Mouse (Mus musculus): ENCODE measurements at regions not wholly inside any gene's neighbourhood (a gene's known extent, or its start where the extent isn't known, plus 50 kb on each side); places are given as distances from the start of the nearest gene placed in this dataset.

DNA sequence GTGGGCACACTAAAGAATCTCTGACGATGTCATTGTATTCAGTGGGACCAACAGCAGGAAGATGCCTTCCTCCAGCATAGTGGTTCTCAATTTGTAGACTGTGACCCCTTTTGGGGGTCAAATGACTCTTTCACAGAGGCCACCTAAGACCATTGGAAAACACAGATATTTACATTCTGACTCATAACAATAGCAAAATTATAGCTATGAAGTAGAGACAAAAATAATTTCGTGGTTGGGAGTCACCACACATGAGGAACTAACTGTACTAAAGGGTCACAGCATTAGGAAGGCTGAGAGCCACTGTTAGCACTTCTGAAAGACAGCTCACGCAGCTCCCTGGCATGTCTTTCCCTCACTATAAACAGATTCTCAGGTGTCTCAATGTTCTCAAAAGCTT lies 129.1 kb downstream of the Tent5c start:
- Histone ChIP-seq H3K9me3 (replicated peaks; ENCODE audit: low read length) (no peaks in the 10 kb centered on the region), H3K4me1 (replicated peaks; ENCODE audit: insufficient read depth, low read length) (0 out of 2 replicates have a peak, but pooled peaks cover under 1% of the 10 kb centered on the region), H3K27ac (no peak overlapping the region), H3K9ac (ENCODE audit: low read depth, low read length) (no peak overlapping the region), H3K36me3 (ENCODE audit: insufficient read depth, low read length) (no peaks in the 10 kb centered on the region), H3K4me2 (ENCODE audit: low read length) (no peak overlapping the region), H3K4me3 (replicated peaks; ENCODE audit: low read depth, low read length) (no peak overlapping the region), H3K27me3 (ENCODE audit: insufficient read depth, low read length) (no peaks in the 10 kb centered on the region)
- 83% methylated on average over 3 of the region's 3 CpGs for WGBS
- no peak for TF ChIP-seq CTCF (IDR thresholded peaks at IDR 0.05; ENCODE audit: low read depth)
- ATAC-seq (replicated peaks; ENCODE audit: low FRiP score, low read depth) (no peak), DNase-seq (ENCODE audit: low spot score) (no peak)

DNA sequence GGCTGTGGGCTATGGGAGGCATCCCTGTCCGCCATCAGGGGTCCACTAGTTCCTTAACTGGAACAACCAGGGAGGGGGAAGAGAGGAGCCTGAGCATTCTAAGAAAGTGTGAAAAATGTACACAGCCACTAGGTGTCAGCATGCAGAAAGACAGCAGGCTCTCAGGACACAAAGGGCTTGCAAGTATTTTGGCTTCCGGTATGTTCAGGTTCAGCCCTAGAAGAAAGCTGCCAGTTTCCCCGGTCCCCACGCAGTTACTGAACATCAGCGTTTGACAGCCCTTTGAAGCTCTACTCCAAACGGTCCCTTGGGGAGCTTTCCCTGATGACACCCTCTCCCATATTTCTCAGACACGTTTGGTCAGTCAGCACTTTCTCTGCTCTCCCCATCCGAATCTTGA lies 130.1 kb downstream of the Tent5c start:
- Histone ChIP-seq H3K4me1 (replicated peaks; ENCODE audit: insufficient read depth, low read length) (no peaks in the 10 kb centered on the region), H3K27ac (no peak overlapping the region), H3K9me3 (replicated peaks; ENCODE audit: low read length) (no peaks in the 10 kb centered on the region), H3K36me3 (ENCODE audit: insufficient read depth, low read length) (no peaks in the 10 kb centered on the region), H3K27me3 (ENCODE audit: insufficient read depth, low read length) (no peaks in the 10 kb centered on the region), H3K4me3 (replicated peaks; ENCODE audit: low read depth, low read length) (no peak overlapping the region), H3K9ac (ENCODE audit: low read depth, low read length) (no peak overlapping the region), H3K4me2 (ENCODE audit: low read length) (peak overlapping the region; percentile 34)
- 9% methylated on average over 8 of the region's 8 CpGs for WGBS
- ATAC-seq (replicated peaks; ENCODE audit: low FRiP score, low read depth): peak; percentile 61; the same call in 1 of the 2 replicates
- DNase-seq (ENCODE audit: low spot score): peak; percentile 92
- peak; percentile 86 for TF ChIP-seq CTCF (IDR thresholded peaks at IDR 0.05; ENCODE audit: low read depth)

DNA sequence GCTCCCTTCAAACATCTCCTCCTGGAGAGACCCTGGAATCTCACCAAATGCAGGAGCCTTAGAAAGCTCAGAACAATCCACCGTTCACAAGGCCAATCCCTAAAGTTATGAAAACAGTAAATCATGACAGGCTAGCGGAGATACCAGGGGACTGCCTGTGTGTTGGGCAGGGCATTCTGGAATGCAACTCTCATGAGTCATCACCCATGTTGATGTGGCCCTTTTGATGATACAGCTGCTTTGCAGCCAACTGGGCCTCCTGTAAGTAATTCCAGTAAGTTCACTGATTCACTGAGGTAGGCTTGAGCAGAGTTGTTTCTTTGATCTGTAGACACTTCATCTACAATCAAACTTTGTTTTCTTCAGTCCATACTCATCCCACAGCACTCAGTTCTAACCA lies 155.6 kb downstream of the Tent5c start:
- H3K27me3 ChIP-seq (ENCODE audit: insufficient read depth, low read length): no peaks in the 10 kb centered on the region
- DNase-seq (ENCODE audit: low spot score): no peak
- no peaks in the 10 kb centered on the region for H3K36me3 ChIP-seq (ENCODE audit: insufficient read depth, low read length)
- no peak overlapping the region for H3K4me2 ChIP-seq (ENCODE audit: low read length)
- ATAC-seq (replicated peaks; ENCODE audit: low FRiP score, low read depth): no peak
- no peak overlapping the region for H3K9ac ChIP-seq (ENCODE audit: low read depth, low read length)
- H3K9me3 ChIP-seq (replicated peaks; ENCODE audit: low read length): no peaks in the 10 kb centered on the region
- no peaks in the 10 kb centered on the region for H3K4me1 ChIP-seq (replicated peaks; ENCODE audit: insufficient read depth, low read length)
- no peak overlapping the region for H3K4me3 ChIP-seq (replicated peaks; ENCODE audit: low read depth, low read length)
- no peak overlapping the region for H3K27ac ChIP-seq
- WGBS: 57% methylated on average over 2 of the region's 2 CpGs
- TF ChIP-seq CTCF (IDR thresholded peaks at IDR 0.05; ENCODE audit: low read depth): no peak

DNA sequence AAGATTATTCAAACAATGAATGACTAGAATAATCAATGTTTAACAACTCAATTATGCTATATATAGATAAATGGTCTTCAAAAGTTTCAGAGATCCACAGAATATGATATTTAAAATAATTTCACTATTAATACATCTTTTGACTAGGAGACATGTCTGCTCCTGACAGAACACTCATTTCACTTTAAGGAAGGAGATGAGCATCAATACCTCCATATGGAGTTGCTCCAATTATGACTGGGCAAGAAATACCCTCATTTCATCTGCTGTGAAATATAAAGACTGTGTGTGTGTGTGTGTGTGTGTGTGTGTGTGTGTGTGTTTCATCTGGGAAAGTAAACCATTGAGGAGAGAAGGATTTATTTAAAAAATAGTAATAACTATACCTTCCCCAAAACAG lies 156.2 kb upstream of the Wdr3 start:
- H3K27me3 ChIP-seq (ENCODE audit: insufficient read depth, low read length): no peaks in the 10 kb centered on the region
- no peak overlapping the region for H3K4me2 ChIP-seq (ENCODE audit: low read length)
- DNase-seq (ENCODE audit: low spot score) (no peak), ATAC-seq (replicated peaks; ENCODE audit: low FRiP score, low read depth) (no peak)
- TF ChIP-seq CTCF (IDR thresholded peaks at IDR 0.05; ENCODE audit: low read depth): no peak
- no peaks in the 10 kb centered on the region for H3K9me3 ChIP-seq (replicated peaks; ENCODE audit: low read length)
- no peak overlapping the region for H3K27ac ChIP-seq
- H3K4me1 ChIP-seq (replicated peaks; ENCODE audit: insufficient read depth, low read length): no peaks in the 10 kb centered on the region
- H3K4me3 ChIP-seq (replicated peaks; ENCODE audit: low read depth, low read length): no peak overlapping the region
- H3K9ac ChIP-seq (ENCODE audit: low read depth, low read length): no peak overlapping the region
- no peaks in the 10 kb centered on the region for H3K36me3 ChIP-seq (ENCODE audit: insufficient read depth, low read length)

DNA sequence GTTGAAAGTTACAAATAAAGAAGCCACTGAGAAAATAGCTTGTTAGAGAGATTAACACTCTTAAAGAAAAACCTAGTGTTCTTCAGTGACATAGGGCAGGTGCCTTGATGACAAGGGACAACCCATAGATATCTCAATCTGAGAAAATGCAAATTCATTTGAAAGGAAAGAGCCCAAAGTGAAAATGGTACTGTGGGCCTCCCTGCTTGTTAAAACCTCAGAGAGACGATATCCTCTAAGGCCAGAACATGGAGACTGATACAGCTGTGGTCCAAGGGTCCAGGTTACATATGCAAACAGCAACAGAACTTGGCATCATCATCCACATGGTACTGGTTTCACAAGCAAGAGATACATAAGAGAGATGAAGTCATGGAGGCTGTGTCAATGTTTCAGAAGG lies 125.6 kb upstream of the Wdr3 start:
- 87% methylated on average over 1 of the region's 1 CpGs for WGBS
- Histone ChIP-seq H3K9ac (ENCODE audit: low read depth, low read length) (no peak overlapping the region), H3K4me3 (replicated peaks; ENCODE audit: low read depth, low read length) (no peak overlapping the region), H3K4me1 (replicated peaks; ENCODE audit: insufficient read depth, low read length) (no peaks in the 10 kb centered on the region), H3K9me3 (replicated peaks; ENCODE audit: low read length) (no peaks in the 10 kb centered on the region), H3K36me3 (ENCODE audit: insufficient read depth, low read length) (no peaks in the 10 kb centered on the region), H3K4me2 (ENCODE audit: low read length) (no peak overlapping the region), H3K27me3 (ENCODE audit: insufficient read depth, low read length) (no peaks in the 10 kb centered on the region), H3K27ac (no peak overlapping the region)
- ATAC-seq (replicated peaks; ENCODE audit: low FRiP score, low read depth) (no peak), DNase-seq (ENCODE audit: low spot score) (no peak)
- TF ChIP-seq CTCF (IDR thresholded peaks at IDR 0.05; ENCODE audit: low read depth): no peak

DNA sequence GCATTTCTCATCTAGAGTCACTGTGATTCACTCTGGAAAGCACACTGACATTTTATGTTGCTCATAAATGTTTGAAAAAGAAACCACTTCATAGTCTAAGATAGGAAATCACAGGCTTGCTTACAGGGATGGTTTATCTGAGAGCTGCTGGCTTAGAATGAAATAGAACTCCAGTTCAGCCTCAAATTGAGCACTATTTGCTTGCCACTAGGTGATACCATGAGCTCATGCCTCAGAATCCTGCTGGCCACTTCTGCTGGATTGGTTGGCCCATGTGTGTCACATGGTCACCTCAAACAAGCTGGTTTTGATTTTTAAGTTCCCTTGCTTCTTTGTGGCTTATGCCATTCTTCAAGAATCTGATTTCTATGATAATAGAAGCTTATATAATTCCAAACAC lies 104.8 kb upstream of the Wdr3 start:
- Histone ChIP-seq H3K4me3 (replicated peaks; ENCODE audit: low read depth, low read length) (no peak overlapping the region), H3K4me1 (replicated peaks; ENCODE audit: insufficient read depth, low read length) (no peaks in the 10 kb centered on the region), H3K9me3 (replicated peaks; ENCODE audit: low read length) (no peaks in the 10 kb centered on the region), H3K9ac (ENCODE audit: low read depth, low read length) (no peak overlapping the region), H3K27me3 (ENCODE audit: insufficient read depth, low read length) (no peaks in the 10 kb centered on the region), H3K36me3 (ENCODE audit: insufficient read depth, low read length) (no peaks in the 10 kb centered on the region), H3K27ac (no peak overlapping the region), H3K4me2 (ENCODE audit: low read length) (no peak overlapping the region)
- DNase-seq (ENCODE audit: low spot score): no peak
- no peak for TF ChIP-seq CTCF (IDR thresholded peaks at IDR 0.05; ENCODE audit: low read depth)
- no peak for ATAC-seq (replicated peaks; ENCODE audit: low FRiP score, low read depth)

DNA sequence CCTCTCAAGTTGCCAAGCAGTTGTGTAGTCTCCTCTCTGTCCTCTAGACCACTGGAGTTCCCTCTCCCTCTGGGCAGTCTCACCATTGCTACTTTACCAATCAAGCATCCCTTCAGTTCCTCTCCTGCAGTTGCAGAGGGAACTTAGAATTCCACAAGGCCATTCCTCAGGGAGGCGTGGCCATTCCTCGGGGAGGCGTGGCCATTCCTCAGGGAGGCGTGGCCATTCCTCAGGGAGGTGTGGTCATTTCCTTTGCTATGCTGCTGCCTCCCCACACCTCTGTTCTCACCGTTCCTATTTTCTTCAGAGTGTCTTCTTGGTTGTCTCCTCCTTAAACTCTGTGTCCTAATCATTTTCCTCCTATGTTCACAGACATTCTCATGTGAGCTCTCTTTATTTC lies 102.8 kb upstream of the Wdr3 start:
- no peak overlapping the region for H3K27ac ChIP-seq
- H3K9ac ChIP-seq (ENCODE audit: low read depth, low read length): no peak overlapping the region
- no peaks in the 10 kb centered on the region for H3K4me1 ChIP-seq (replicated peaks; ENCODE audit: insufficient read depth, low read length)
- ATAC-seq (replicated peaks; ENCODE audit: low FRiP score, low read depth) (no peak), DNase-seq (ENCODE audit: low spot score) (no peak)
- WGBS: 52% methylated on average over 5 of the region's 5 CpGs
- TF ChIP-seq CTCF (IDR thresholded peaks at IDR 0.05; ENCODE audit: low read depth): no peak
- no peak overlapping the region for H3K4me3 ChIP-seq (replicated peaks; ENCODE audit: low read depth, low read length)
- H3K36me3 ChIP-seq (ENCODE audit: insufficient read depth, low read length): no peaks in the 10 kb centered on the region
- H3K9me3 ChIP-seq (replicated peaks; ENCODE audit: low read length): no peaks in the 10 kb centered on the region
- H3K4me2 ChIP-seq (ENCODE audit: low read length): no peak overlapping the region
- H3K27me3 ChIP-seq (ENCODE audit: insufficient read depth, low read length): no peaks in the 10 kb centered on the region
